Comparison of ENCODE assay signal across 9 mouse cellular contexts in genomic region chr5:125057555-125058266, GRCm38 (mm10). TPM values are rescaled to one million over a fixed set of nuclear protein-coding genes. Genes with fewer than 3 reads are reported as not detected.
A peak's percentile ranks its signal among the peaks of the same experiment; 100 is the strongest.
DNase-seq lines count a peak whose midpoint lies in the region; ATAC-seq and TF ChIP-seq lines count a peak whose summit lies in the region.
"Had no signal": no experiment of that assay in that cellular context is flagged by ENCODE, and none has a peak within 500 bp of the region (broad histone marks: within the 10 kb centered on the region; RNA-seq: fewer than 3 reads in every experiment).

No protein-coding gene starts in this region.

- peak overlapping the region; percentile 30 for H3K4me3 ChIP-seq in kidney, embryonic 14.5 days (ENCODE audit: low read length)
- H3K4me3 ChIP-seq in cortical plate, adult 2 months (ENCODE audit: insufficient read depth, low read length), result peak overlapping the region; percentile 48
- peak overlapping the region; percentile 32 for H3K4me3 ChIP-seq in intestine, embryonic 16.5 days (ENCODE audit: low read length)
- H3K4me3 ChIP-seq in macrophage (ENCODE audit: inconsistent target), result peak overlapping the region; percentile 8
- H3K4me3 ChIP-seq in stomach, postnatal 0 days (ENCODE audit: low read depth, low read length), result peak overlapping the region; percentile 35

- peaks cover 71% of the 10 kb centered on the region for H3K4me1 ChIP-seq in kidney, embryonic 14.5 days (ENCODE audit: control insufficient read depth, insufficient read depth, low read length)
- peaks cover 17% of the 10 kb centered on the region for H3K4me1 ChIP-seq in cortical plate, adult 2 months (ENCODE audit: control insufficient read depth, insufficient read depth, low read length)
- peaks cover 46% of the 10 kb centered on the region for H3K4me1 ChIP-seq in intestine, embryonic 16.5 days (ENCODE audit: control insufficient read depth, insufficient read depth, low read length)
- peaks cover 15% of the 10 kb centered on the region for H3K4me1 ChIP-seq in stomach, postnatal 0 days (replicated peaks; ENCODE audit: control insufficient read depth, insufficient read depth)

- no peaks in the 10 kb centered on the region for H3K27me3 ChIP-seq in kidney, embryonic 14.5 days (ENCODE audit: control insufficient read depth, insufficient read depth, low read length)
- H3K27me3 ChIP-seq in intestine, embryonic 16.5 days (replicated peaks; ENCODE audit: control insufficient read depth, insufficient read depth, low read length), result no peaks in the 10 kb centered on the region
- H3K27me3 ChIP-seq in stomach, postnatal 0 days (ENCODE audit: control insufficient read depth, insufficient read depth, low read length), result no peaks in the 10 kb centered on the region
- H3K27me3 ChIP-seq: Patski had no signal

- no peak for TF ChIP-seq EP300 in stomach, postnatal 0 days (optimal IDR thresholded peaks at IDR 0.05)

- no peak; the same call in 1 of the 2 replicates for TF ChIP-seq POLR2A in cortical plate, adult 2 months (IDR thresholded peaks at IDR 0.05; ENCODE audit: extremely low read depth, insufficient read depth, low read length)

- H3K27ac ChIP-seq in kidney, embryonic 14.5 days (ENCODE audit: low read depth, low read length), result peak overlapping the region; percentile 83
- H3K27ac ChIP-seq in cortical plate, adult 2 months (ENCODE audit: insufficient read depth, low read length), result peak overlapping the region; percentile 65
- peak overlapping the region; percentile 76 for H3K27ac ChIP-seq in intestine, embryonic 16.5 days (ENCODE audit: low read length)
- peak overlapping the region; percentile 19 for H3K27ac ChIP-seq in macrophage
- H3K27ac ChIP-seq in stomach, postnatal 0 days (replicated peaks), result peak overlapping the region; percentile 92

- 3% methylated on average over 29 of the region's 29 CpGs for WGBS in kidney, embryonic 14.5 days
- WGBS in intestine, embryonic 16.5 days, result 27% methylated on average over 29 of the region's 29 CpGs
- 9% methylated on average over 29 of the region's 29 CpGs for WGBS in macrophage (ENCODE audit: missing documents)
- 32% methylated on average over 28 of the region's 29 CpGs for WGBS in stomach, postnatal 0 days

- no peak for TF ChIP-seq CTCF in cortical plate, adult 2 months (IDR thresholded peaks at IDR 0.05; ENCODE audit: extremely low read depth, insufficient read depth, low read length)
- no peak for TF ChIP-seq CTCF in stomach, postnatal 0 days (IDR thresholded peaks at IDR 0.05; ENCODE audit: low read depth)

- DNase-seq in kidney, adult 18-20 months, result no peak
- peak; percentile 99 for DNase-seq in heart, adult 11 months
- no peak for DNase-seq in stomach, postnatal 0 days (ENCODE audit: low spot score)
- no peak for DNase-seq in layer of hippocampus, adult 9-10 months (ENCODE audit: low spot score)

- peaks cover 34% of the 10 kb centered on the region for H3K36me3 ChIP-seq in kidney, embryonic 14.5 days (ENCODE audit: control insufficient read depth, insufficient read depth, low read length)
- no peaks in the 10 kb centered on the region for H3K36me3 ChIP-seq in intestine, embryonic 16.5 days (ENCODE audit: control insufficient read depth, insufficient read depth, low read length)
- H3K36me3 ChIP-seq in macrophage (ENCODE audit: inconsistent target), result no peaks in the 10 kb centered on the region; the same call in 1 of the 2 replicates
- peaks cover 8% of the 10 kb centered on the region; the same call in 1 of the 2 replicates for H3K36me3 ChIP-seq in stomach, postnatal 0 days (ENCODE audit: control insufficient read depth, insufficient read depth, low read length)

- H3K79me2 ChIP-seq in macrophage (ENCODE audit: inconsistent target), result peaks cover 39% of the 10 kb centered on the region

- ATAC-seq in kidney, embryonic 14.5 days (ENCODE audit: low FRiP score, low TSS enrichment), result 0 out of 2 replicates have a peak, but pooled peaks have one; percentile 10
- peak; percentile 24; the same call in 1 of the 2 replicates for ATAC-seq in intestine, embryonic 16.5 days
- peak; percentile 8; the same call in 1 of the 2 replicates for ATAC-seq in stomach, postnatal 0 days (ENCODE audit: low FRiP score, low TSS enrichment)

- peak overlapping the region; percentile 49 for H3K9ac ChIP-seq in kidney, embryonic 14.5 days (ENCODE audit: low read depth, low read length)
- H3K9ac ChIP-seq in intestine, embryonic 16.5 days (ENCODE audit: low read depth, low read length), result peak overlapping the region; percentile 48
- peak overlapping the region; percentile 50 for H3K9ac ChIP-seq in stomach, postnatal 0 days (ENCODE audit: low read length)

- H3K4me2 ChIP-seq in kidney, embryonic 14.5 days (replicated peaks; ENCODE audit: low read depth, low read length), result peak overlapping the region; percentile 54
- H3K4me2 ChIP-seq in intestine, embryonic 16.5 days (ENCODE audit: low read depth, low read length), result peak overlapping the region; percentile 49
- H3K4me2 ChIP-seq in stomach, postnatal 0 days (replicated peaks; ENCODE audit: low read depth), result peak overlapping the region; percentile 53

- no peaks in the 10 kb centered on the region for H3K9me3 ChIP-seq in kidney, embryonic 14.5 days (ENCODE audit: control insufficient read depth, low read length)
- no peaks in the 10 kb centered on the region for H3K9me3 ChIP-seq in intestine, embryonic 16.5 days (ENCODE audit: control insufficient read depth, low read length)
- no peaks in the 10 kb centered on the region for H3K9me3 ChIP-seq in stomach, postnatal 0 days (ENCODE audit: control insufficient read depth, low read length)

RNA-seq across cellular contexts. Expression of gene Rflna, which starts 54.7 kb away (rescaled TPM):
- polyA plus RNA-seq in kidney, embryonic 14.5 days (2014; fragmentation: Nextera tagmentation; extraction: Ambion mirVana), result 3.8 and 4.8 TPM in 2 replicates
- 0.70 and 0.71 TPM in 2 replicates for polyA plus RNA-seq in cortical plate, adult 2 months (2012; rRNA removed)
- polyA plus RNA-seq in intestine, embryonic 16.5 days (2015; fragmentation: Nextera tagmentation; extraction: Ambion mirVana), result 1.5 and 1.7 TPM in 2 replicates
- total RNA-seq in macrophage (2018; cell fraction: chromatin; rRNA removed), result under 1 TPM in 1 of 26 experiments, not detected in 25; 0.95 TPM
- not detected for total RNA-seq in macrophage (2018; cell fraction: cytosol; rRNA removed)
- total RNA-seq in macrophage (2018; cell fraction: nucleus; rRNA removed), result not detected
- polyA plus RNA-seq in macrophage (2018), result not detected in 3 replicates
- polyA plus RNA-seq in stomach, postnatal 0 days (2015; fragmentation: Nextera tagmentation; extraction: Ambion mirVana), result 1.8 and 2.3 TPM in 2 replicates

Comparison
In these comparisons a context has a peak if more than half of its experiments do, and no peak if none do; other contexts are left out.
1. H3K27ac ChIP-seq: peak in every context shown above with its lines; median percentile 92 in stomach, postnatal 0 days; 83 in kidney, embryonic 14.5 days; 76 in intestine, embryonic 16.5 days; 65 in cortical plate, adult 2 months; 19 in macrophage.